Mouse (Mus musculus) hindbrain, embryonic 15.5 days (tissue): Measurements from ENCODE around the gene Fam57b. TPM values are rescaled to one million over a fixed set of nuclear protein-coding genes. Genes with fewer than 3 reads are reported as not detected.

Experiments
- ATAC-seq: fragments of 200-750 bp; cut with Nextera tagmentation; 2 replicates; pipeline ENCODE4 v1.8.0; 2017; ENCODE audit warnings: low read depth, moderate number of reproducible peaks, moderate TSS enrichment; ENCODE audit not compliant: low FRiP score
- H3K27ac ChIP-seq: fragments of 300-500 bp; sonication (generic); replicated peaks from 2 replicates; pipeline ENCODE4 v1.5.1; 2015; ENCODE audit warnings: mild to moderate bottlenecking, inconsistent platforms
- H3K27me3 ChIP-seq: fragments of 300-500 bp; sonication (generic); 2 replicates; pipeline ENCODE4 v1.6.1; 2015; ENCODE audit warnings: control low read depth, inconsistent platforms
- H3K36me3 ChIP-seq: fragments of 300-500 bp; sonication (generic); 2 replicates; pipeline ENCODE4 v1.6.1; 2015; ENCODE audit warnings: control low read depth, inconsistent platforms
- H3K4me1 ChIP-seq: fragments of 300-500 bp; sonication (generic); replicated peaks from 2 replicates; pipeline ENCODE4 v1.6.1; 2015; ENCODE audit warnings: control low read depth, inconsistent platforms
- H3K4me2 ChIP-seq: fragments of 300-500 bp; sonication (generic); 2 replicates; pipeline ENCODE4 v1.6.1; 2015; ENCODE audit warnings: moderate library complexity, mild to moderate bottlenecking, inconsistent platforms
- H3K4me3 ChIP-seq: fragments of 300-500 bp; sonication (generic); 2 replicates; pipeline ENCODE4 v1.5.1; 2015; ENCODE audit warnings: mild to moderate bottlenecking, inconsistent platforms
- H3K9ac ChIP-seq: fragments of 300-500 bp; sonication (generic); 2 replicates; pipeline ENCODE4 v1.6.1; 2015; ENCODE audit warnings: inconsistent platforms
- H3K9me3 ChIP-seq: fragments of 300-500 bp; sonication (generic); 2 replicates; pipeline ENCODE4 v1.6.1; 2016; ENCODE audit warnings: control low read depth, inconsistent platforms
- WGBS: fragments of 180-500 bp; shearing (Covaris S2); methylation state at CpG from one replicate; pipeline ENCODE4 v1.1.7; 2015; 5-methylcytosine and 5-hydroxymethylcytosine counted together
- polyA plus RNA-seq: library from polyadenylated mRNA; unstranded; fragments of >200 nt; fragmentation: Nextera tagmentation; extraction: Ambion mirVana; gene quantifications from 2 replicates; pipeline ENCODE4 v1.2.1, GENCODE M21; 2015

Gene Fam57b
- polyA plus RNA-seq, 1 experiment from 2014 or later: 60.8 TPM

- WGBS: 100% methylated on average over 2 of the region's 2 CpGs
- Histone ChIP-seq H3K9ac (no peak overlapping the region), H3K9me3 (no peaks in the 10 kb centered on the region), H3K4me2 (no peak overlapping the region), H3K4me1 (peaks cover 20% of the 10 kb centered on the region), H3K4me3 (no peak overlapping the region), H3K27ac (no peak overlapping the region), H3K27me3 (no peaks in the 10 kb centered on the region), H3K36me3 (peaks cover 79% of the 10 kb centered on the region)
- ATAC-seq: no peak
Observed at GRCm38 (mm10) chr7:126867534-126867933, 70.1 kb downstream of the Fam57b start.

DNA sequence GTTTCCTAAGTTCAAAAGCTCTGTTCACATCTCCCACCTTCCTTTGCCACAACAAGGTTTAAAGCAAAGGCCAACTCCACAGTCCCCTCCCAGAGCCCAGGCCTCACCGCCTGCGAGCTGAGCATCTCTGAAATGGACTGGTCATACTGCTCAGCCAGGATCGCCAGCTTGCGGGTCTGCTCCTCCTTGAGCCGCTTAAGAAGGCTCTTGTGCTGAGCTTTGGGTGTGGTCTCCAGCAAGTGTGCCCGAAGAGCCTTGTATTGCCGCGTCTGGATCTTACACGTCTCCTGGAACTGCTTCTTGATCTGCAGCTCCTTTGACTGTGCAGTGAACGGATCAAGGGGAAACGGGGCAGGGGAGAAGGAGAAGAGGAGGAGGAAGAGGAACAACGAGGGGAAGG lies 70.5 kb downstream of the Fam57b start:
- Histone ChIP-seq H3K27me3 (no peaks in the 10 kb centered on the region), H3K4me1 (peaks cover 15% of the 10 kb centered on the region), H3K4me3 (no peak overlapping the region), H3K27ac (no peak overlapping the region), H3K9ac (no peak overlapping the region), H3K36me3 (peaks cover 84% of the 10 kb centered on the region), H3K4me2 (no peak overlapping the region), H3K9me3 (no peaks in the 10 kb centered on the region)
- WGBS: 91% methylated on average over 12 of the region's 12 CpGs
- no peak for ATAC-seq

- Histone ChIP-seq H3K27ac (no peak overlapping the region), H3K9ac (no peak overlapping the region), H3K4me1 (no peaks in the 10 kb centered on the region), H3K4me3 (no peak overlapping the region), H3K36me3 (peaks cover 95% of the 10 kb centered on the region), H3K9me3 (no peaks in the 10 kb centered on the region), H3K27me3 (no peaks in the 10 kb centered on the region), H3K4me2 (no peak overlapping the region)
- no peak for ATAC-seq
- WGBS: 88% methylated on average over 23 of the region's 23 CpGs
Observed at GRCm38 (mm10) chr7:126869780-126870519, 72.5 kb downstream of the Fam57b start.

- no peaks in the 10 kb centered on the region for H3K27me3 ChIP-seq
- 95% methylated on average over 2 of the region's 2 CpGs for WGBS
- peaks cover 95% of the 10 kb centered on the region for H3K36me3 ChIP-seq
- H3K9me3 ChIP-seq: no peaks in the 10 kb centered on the region
- H3K9ac ChIP-seq: no peak overlapping the region
- no peak for ATAC-seq
- H3K27ac ChIP-seq: no peak overlapping the region
- H3K4me3 ChIP-seq: no peak overlapping the region
- no peak overlapping the region for H3K4me2 ChIP-seq
- no peaks in the 10 kb centered on the region for H3K4me1 ChIP-seq
Observed at GRCm38 (mm10) chr7:126870520-126870891, 73.0 kb downstream of the Fam57b start.

DNA sequence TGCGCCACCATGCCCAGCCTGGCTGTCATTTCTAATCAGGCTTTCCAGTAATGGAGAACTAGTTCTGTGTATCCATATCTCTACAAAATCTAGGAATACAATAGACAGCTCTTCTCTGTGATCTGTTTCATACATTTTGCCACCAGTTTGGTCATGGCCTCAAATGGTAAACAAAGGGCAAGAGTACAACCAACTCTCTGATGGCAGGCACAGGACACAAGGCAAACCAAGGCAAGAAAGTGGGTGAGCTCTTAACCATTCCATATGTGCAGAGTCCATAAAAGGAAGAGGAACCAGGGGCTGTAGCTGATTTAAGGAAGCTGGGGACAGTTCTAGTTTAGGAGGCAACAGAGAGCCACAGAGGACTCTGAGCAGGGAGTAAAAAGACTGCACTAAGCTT lies 79.8 kb downstream of the Fam57b start:
- H3K4me2 ChIP-seq: no peak overlapping the region

More for the DNA sequence above, 79.8 kb downstream of the Fam57b start:
- peaks cover 21% of the 10 kb centered on the region for H3K4me1 ChIP-seq
- H3K9me3 ChIP-seq: no peaks in the 10 kb centered on the region
- no peaks in the 10 kb centered on the region for H3K27me3 ChIP-seq
- no peak for ATAC-seq
- no peak overlapping the region for H3K4me3 ChIP-seq
- WGBS: 97% methylated on average over 1 of the region's 1 CpGs
- H3K27ac ChIP-seq: no peak overlapping the region
- no peak overlapping the region for H3K9ac ChIP-seq
- peaks cover 80% of the 10 kb centered on the region for H3K36me3 ChIP-seq

Other genes starting within 250 kb of the Fam57b start
- 176 and 179 TPM in 2 replicates for gene Eif3c, start 231.3 kb upstream of the Fam57b start, polyA plus RNA-seq
- gene Apobr, start 212.7 kb upstream of the Fam57b start, polyA plus RNA-seq: 0.46 and 0.52 TPM in 2 replicates
- 33.4 and 37.2 TPM in 2 replicates for gene Cln3, start 211.9 kb upstream of the Fam57b start, polyA plus RNA-seq
- not detected in 2 replicates for gene Il27, start 202.7 kb upstream of the Fam57b start, polyA plus RNA-seq
- 11.7 and 14.9 TPM in 2 replicates for gene Nupr1, start 166.8 kb upstream of the Fam57b start, polyA plus RNA-seq
- 58.7 and 61.0 TPM in 2 replicates for gene Sgf29, start 148.4 kb upstream of the Fam57b start, polyA plus RNA-seq
- gene Sult1a1, start 121.2 kb upstream of the Fam57b start, polyA plus RNA-seq: 7.3 and 10.5 TPM in 2 replicates
- 139 and 143 TPM in 2 replicates for gene Bola2, start 102.3 kb upstream of the Fam57b start, polyA plus RNA-seq
- 16.2 and 16.7 TPM in 2 replicates for gene Slx1b, start 101.9 kb upstream of the Fam57b start, polyA plus RNA-seq
- gene Coro1a, start 89.9 kb upstream of the Fam57b start, polyA plus RNA-seq: 104 and 108 TPM in 2 replicates
- gene Mapk3, start 38.1 kb upstream of the Fam57b start, polyA plus RNA-seq: 107 and 115 TPM in 2 replicates
- gene Gdpd3, start 31.3 kb upstream of the Fam57b start, polyA plus RNA-seq: 1.5 TPM in 2 replicates
- 191 and 203 TPM in 2 replicates for gene Ypel3, start 20.7 kb upstream of the Fam57b start, polyA plus RNA-seq
- 0.62 and 0.75 TPM in 2 replicates for gene Tbx6, start 16.2 kb upstream of the Fam57b start, polyA plus RNA-seq
- 174 and 176 TPM in 2 replicates for gene Ppp4c, start 5.2 kb upstream of the Fam57b start, polyA plus RNA-seq
- 0.43 TPM in 1 of 2 replicates, not detected in the other for gene 4930451I11Rik, start 34.0 kb downstream of the Fam57b start, polyA plus RNA-seq
- gene Doc2a, start 49.7 kb downstream of the Fam57b start, polyA plus RNA-seq: 28.2 and 28.8 TPM in 2 replicates
- 22.6 and 24.0 TPM in 2 replicates for gene Hirip3, start 64.3 kb downstream of the Fam57b start, polyA plus RNA-seq
- 91.5 and 94.6 TPM in 2 replicates for gene Ino80e, start 64.7 kb downstream of the Fam57b start, polyA plus RNA-seq
- 56.2 and 58.1 TPM in 2 replicates for gene Taok2, start 87.0 kb downstream of the Fam57b start, polyA plus RNA-seq
- gene Tmem219, start 125.2 kb downstream of the Fam57b start, polyA plus RNA-seq: 28.6 and 30.4 TPM in 2 replicates
- 118 and 130 TPM in 2 replicates for gene Kctd13, start 131.2 kb downstream of the Fam57b start, polyA plus RNA-seq
- gene Asphd1, start 151.9 kb downstream of the Fam57b start, polyA plus RNA-seq: 9.8 and 10.1 TPM in 2 replicates
- 49.3 and 55.9 TPM in 2 replicates for gene Sez6l2, start 152.9 kb downstream of the Fam57b start, polyA plus RNA-seq
- gene Cdipt, start 178.2 kb downstream of the Fam57b start, polyA plus RNA-seq: 131 and 140 TPM in 2 replicates
- 0.67 and 1.4 TPM in 2 replicates for gene Cdiptos, start 178.4 kb downstream of the Fam57b start, polyA plus RNA-seq
- gene Mvp, start 217.0 kb downstream of the Fam57b start, polyA plus RNA-seq: 4.8 and 5.5 TPM in 2 replicates
- gene Pagr1b, start 218.8 kb downstream of the Fam57b start, polyA plus RNA-seq: 0.28 TPM in 1 of 2 replicates, not detected in the other
- gene Pagr1a, start 219.7 kb downstream of the Fam57b start, polyA plus RNA-seq: 28.1 and 46.9 TPM in 2 replicates
- gene Gm42742, start 223.4 kb downstream of the Fam57b start, polyA plus RNA-seq: 63.3 and 77.5 TPM in 2 replicates
- 54.2 and 62.4 TPM in 2 replicates for gene Prrt2, start 223.5 kb downstream of the Fam57b start, polyA plus RNA-seq
- gene Maz, start 229.4 kb downstream of the Fam57b start, polyA plus RNA-seq: 84.0 and 87.3 TPM in 2 replicates
- 26.1 and 31.7 TPM in 2 replicates for gene Kif22, start 244.8 kb downstream of the Fam57b start, polyA plus RNA-seq